Mouse (Mus musculus): ENCODE measurements at regions not wholly inside any gene's neighbourhood (a gene's known extent, or its start where the extent isn't known, plus 50 kb on each side); places are given as distances from the start of the nearest gene placed in this dataset.

GRCm38 (mm10) chr5:74767993-74768392, 65.3 kb upstream of the Lnx1 start:
- Histone ChIP-seq H3K27me3 (ENCODE audit: insufficient read depth, low read length) (no peaks in the 10 kb centered on the region), H3K27ac (ENCODE audit: low read length) (no peak overlapping the region), H3K36me3 (ENCODE audit: insufficient read depth, low read length) (no peaks in the 10 kb centered on the region), H3K4me2 (replicated peaks; ENCODE audit: low read depth, low read length) (no peak overlapping the region), H3K4me1 (ENCODE audit: insufficient read depth, low read length) (no peaks in the 10 kb centered on the region), H3K9me3 (ENCODE audit: low read length) (no peaks in the 10 kb centered on the region), H3K9ac (replicated peaks; ENCODE audit: low read length) (no peak overlapping the region), H3K4me3 (ENCODE audit: low read length) (no peak overlapping the region)
- ATAC-seq (ENCODE audit: low FRiP score, low TSS enrichment) = no peak
- WGBS = 69% methylated on average over 8 of the region's 8 CpGs

- no peak overlapping the region for H3K4me2 ChIP-seq (replicated peaks; ENCODE audit: low read depth, low read length)
- H3K27me3 ChIP-seq (ENCODE audit: insufficient read depth, low read length) = no peaks in the 10 kb centered on the region
- 63% methylated on average over 8 of the region's 8 CpGs for WGBS
- no peak overlapping the region for H3K9ac ChIP-seq (replicated peaks; ENCODE audit: low read length)
- no peak for ATAC-seq (ENCODE audit: low FRiP score, low TSS enrichment)
- no peak overlapping the region for H3K27ac ChIP-seq (ENCODE audit: low read length)
- H3K36me3 ChIP-seq (ENCODE audit: insufficient read depth, low read length) = no peaks in the 10 kb centered on the region
- no peak overlapping the region for H3K4me3 ChIP-seq (ENCODE audit: low read length)
- no peaks in the 10 kb centered on the region for H3K9me3 ChIP-seq (ENCODE audit: low read length)
- H3K4me1 ChIP-seq (ENCODE audit: insufficient read depth, low read length) = no peaks in the 10 kb centered on the region
Measured at GRCm38 (mm10) chr5:74766211-74766610, 63.5 kb upstream of the Lnx1 start.

- WGBS = 58% methylated on average over 9 of the region's 9 CpGs
- Histone ChIP-seq H3K9ac (replicated peaks; ENCODE audit: low read length) (no peak overlapping the region), H3K27ac (ENCODE audit: low read length) (no peak overlapping the region), H3K9me3 (ENCODE audit: low read length) (no peaks in the 10 kb centered on the region), H3K4me2 (replicated peaks; ENCODE audit: low read depth, low read length) (no peak overlapping the region), H3K27me3 (ENCODE audit: insufficient read depth, low read length) (no peaks in the 10 kb centered on the region), H3K4me1 (ENCODE audit: insufficient read depth, low read length) (no peaks in the 10 kb centered on the region), H3K4me3 (ENCODE audit: low read length) (no peak overlapping the region), H3K36me3 (ENCODE audit: insufficient read depth, low read length) (no peaks in the 10 kb centered on the region)
- no peak for ATAC-seq (ENCODE audit: low FRiP score, low TSS enrichment)
Measured at GRCm38 (mm10) chr5:74765061-74765767, 62.5 kb upstream of the Lnx1 start.

- 88% methylated on average over 5 of the region's 5 CpGs for WGBS
- H3K27ac ChIP-seq (ENCODE audit: low read length) = no peak overlapping the region
- no peaks in the 10 kb centered on the region for H3K36me3 ChIP-seq (ENCODE audit: insufficient read depth, low read length)
- H3K4me2 ChIP-seq (replicated peaks; ENCODE audit: low read depth, low read length) = no peak overlapping the region
- ATAC-seq (ENCODE audit: low FRiP score, low TSS enrichment) = no peak
- H3K4me1 ChIP-seq (ENCODE audit: insufficient read depth, low read length) = no peaks in the 10 kb centered on the region
- H3K9ac ChIP-seq (replicated peaks; ENCODE audit: low read length) = no peak overlapping the region
- no peak overlapping the region for H3K4me3 ChIP-seq (ENCODE audit: low read length)
- H3K9me3 ChIP-seq (ENCODE audit: low read length) = no peaks in the 10 kb centered on the region
- no peaks in the 10 kb centered on the region for H3K27me3 ChIP-seq (ENCODE audit: insufficient read depth, low read length)
Measured at GRCm38 (mm10) chr5:74757557-74757956, 54.8 kb upstream of the Lnx1 start.

GRCm38 (mm10) chr5:74752961-74753360, 50.2 kb upstream of the Lnx1 start:
- no peak overlapping the region for H3K4me2 ChIP-seq (replicated peaks; ENCODE audit: low read depth, low read length)
- H3K9me3 ChIP-seq (ENCODE audit: low read length) = no peaks in the 10 kb centered on the region
- no peak for ATAC-seq (ENCODE audit: low FRiP score, low TSS enrichment)
- H3K27ac ChIP-seq (ENCODE audit: low read length) = no peak overlapping the region
- H3K4me1 ChIP-seq (ENCODE audit: insufficient read depth, low read length) = no peaks in the 10 kb centered on the region
- H3K27me3 ChIP-seq (ENCODE audit: insufficient read depth, low read length) = no peaks in the 10 kb centered on the region
- no peaks in the 10 kb centered on the region for H3K36me3 ChIP-seq (ENCODE audit: insufficient read depth, low read length)
- H3K9ac ChIP-seq (replicated peaks; ENCODE audit: low read length) = no peak overlapping the region
- no peak overlapping the region for H3K4me3 ChIP-seq (ENCODE audit: low read length)
- WGBS = 92% methylated on average over 3 of the region's 3 CpGs
